16 mouse cellular contexts compared by ENCODE assay signal in genomic region chr6:142455314-142455996, GRCm38 (mm10). TPM values are rescaled to one million over a fixed set of nuclear protein-coding genes. Genes with fewer than 3 reads are reported as not detected.
DNase-seq lines count a peak whose midpoint lies in the region; ATAC-seq and TF ChIP-seq lines count a peak whose summit lies in the region.
"Had no signal": no experiment of that assay in that cellular context is flagged by ENCODE, and none has a peak within 500 bp of the region (broad histone marks: within the 10 kb centered on the region; RNA-seq: fewer than 3 reads in every experiment).

No protein-coding gene starts in this region.

- no peaks in the 10 kb centered on the region for H3K27me3 ChIP-seq in liver, embryonic 11.5 days (replicated peaks; ENCODE audit: control insufficient read depth, insufficient read depth, low read length)
- no peaks in the 10 kb centered on the region for H3K27me3 ChIP-seq in CH12.LX (replicated peaks)
- no peaks in the 10 kb centered on the region for H3K27me3 ChIP-seq in hindbrain, embryonic 12.5 days
- H3K27me3 ChIP-seq in limb, embryonic 10.5 days (ENCODE audit: low read depth, poor library complexity, severe bottlenecking), result no peaks in the 10 kb centered on the region
- H3K27me3 ChIP-seq: megakaryocyte, embryonic 14.5 days had no signal

- no peaks in the 10 kb centered on the region for H3K36me3 ChIP-seq in liver, embryonic 11.5 days (ENCODE audit: control insufficient read depth, insufficient read depth, low read length)
- H3K36me3 ChIP-seq in CH12.LX (replicated peaks in 1 of 2; ENCODE audit: control insufficient read depth in 1 of 2, insufficient read depth in 1 of 2, low read length in 1 of 2), result no peaks in the 10 kb centered on the region
- no peaks in the 10 kb centered on the region for H3K36me3 ChIP-seq in hindbrain, embryonic 12.5 days
- H3K36me3 ChIP-seq in limb, embryonic 10.5 days, result no peaks in the 10 kb centered on the region
- H3K36me3 ChIP-seq: G1E had no signal

- dilution Hi-C loops in CH12.LX (cut with MboI; ENCODE audit: extremely low pct_ligation_motif_present, extremely low pct_unique_long_range_greater_than_20kb, low sequenced_read_pairs), result no loop called here

- TF ChIP-seq CTCF in CH12.LX (conservative IDR thresholded peaks at IDR 0.05 in 1 of 2, IDR thresholded peaks at IDR 0.05 in 1 of 2; ENCODE audit: low read depth in 2 of 2, low read length in 2 of 2), result no peak

- no peak overlapping the region for H3K4me3 ChIP-seq in liver, embryonic 11.5 days (ENCODE audit: low read depth, low read length)
- no peak overlapping the region for H3K4me3 ChIP-seq in CH12.LX (replicated peaks in 1 of 3; ENCODE audit: low read depth in 2 of 3, low read length in 2 of 3, poor library complexity in 1 of 3)
- no peak overlapping the region for H3K4me3 ChIP-seq in hindbrain, embryonic 12.5 days
- H3K4me3 ChIP-seq in limb, embryonic 10.5 days, result no peak overlapping the region
- H3K4me3 ChIP-seq: megakaryocyte, embryonic 14.5 days had no signal

- DNase-seq in liver, embryonic 11.5 days (ENCODE audit: low spot score), result no peak
- DNase-seq in liver (no peak), CH12.LX (ENCODE audit: extremely low read depth) (peak; percentile 25), R1 (ENCODE audit: low read depth, low spot score) (peak; percentile 63)
- DNase-seq in limb, embryonic 10.5 days (ENCODE audit: low spot score), result no peak
- DNase-seq: cerebellum, postnatal 25 days; heart, postnatal 4 days; kidney, adult 8-10 months had no signal

- H3K4me2 ChIP-seq in liver, embryonic 11.5 days, result no peak overlapping the region
- no peak overlapping the region for H3K4me2 ChIP-seq in CH12.LX (ENCODE audit: insufficient read depth, low read depth, poor library complexity, severe bottlenecking)
- H3K4me2 ChIP-seq in hindbrain, embryonic 12.5 days (replicated peaks), result no peak overlapping the region

- H3K27ac ChIP-seq in liver, embryonic 11.5 days (ENCODE audit: low read depth, low read length), result no peak overlapping the region
- H3K27ac ChIP-seq in CH12.LX (ENCODE audit: insufficient read depth, low read depth), result no peak overlapping the region
- no peak overlapping the region for H3K27ac ChIP-seq in hindbrain, embryonic 12.5 days
- no peak overlapping the region for H3K27ac ChIP-seq in limb, embryonic 10.5 days

- no peak for TF ChIP-seq EP300 in CH12.LX (IDR thresholded peaks at IDR 0.05; ENCODE audit: low read length)

- no peak overlapping the region for H3K9ac ChIP-seq in liver, embryonic 11.5 days (ENCODE audit: low read depth, low read length)
- no peak overlapping the region for H3K9ac ChIP-seq in CH12.LX (ENCODE audit: insufficient read depth, low read depth)
- no peak overlapping the region for H3K9ac ChIP-seq in hindbrain, embryonic 12.5 days

- no peaks in the 10 kb centered on the region; the same call in 1 of the 2 replicates for H3K4me1 ChIP-seq in liver, embryonic 11.5 days (replicated peaks; ENCODE audit: control insufficient read depth, insufficient read depth, low read length)
- H3K4me1 ChIP-seq in CH12.LX (ENCODE audit: control insufficient read depth in 1 of 2, insufficient read depth in 2 of 2), result peaks cover 0 to 7% of the 10 kb centered on the region in 2 experiments; a peak in 1 of 4 replicates
- H3K4me1 ChIP-seq in hindbrain, embryonic 12.5 days, result peaks cover 10% of the 10 kb centered on the region
- H3K4me1 ChIP-seq in limb, embryonic 10.5 days, result no peaks in the 10 kb centered on the region
- H3K4me1 ChIP-seq: megakaryocyte, embryonic 14.5 days had no signal

- 0 out of 2 replicates have a peak, but pooled peaks have one; percentile 44 for ATAC-seq in liver, embryonic 11.5 days (replicated peaks; ENCODE audit: low FRiP score)
- peak; percentile 74 for ATAC-seq in megakaryocyte, adult 5-6 weeks (ENCODE audit: poor library complexity, severe bottlenecking)
- no peak for ATAC-seq in hindbrain, embryonic 12.5 days (ENCODE audit: low FRiP score)
- ATAC-seq: forebrain, embryonic 14.5 days had no signal

- no peak for TF ChIP-seq RAD21 in CH12.LX (IDR thresholded peaks at IDR 0.05; ENCODE audit: low read depth, low read length)

- H3K79me2 ChIP-seq in CH12.LX (replicated peaks; ENCODE audit: control insufficient read depth, extremely low read depth, insufficient read depth, poor library complexity, severe bottlenecking), result no peaks in the 10 kb centered on the region

- no peak for TF ChIP-seq POLR2A in CH12.LX (IDR thresholded peaks at IDR 0.05; ENCODE audit: low read depth, low read length)

- in situ Hi-C loops in CH12.LX (cut with MboI; ENCODE audit: low pct_ligation_motif_present, low pct_unique_long_range_greater_than_20kb, low sequenced_read_pairs), result no loop called here

- no peaks in the 10 kb centered on the region for H3K9me3 ChIP-seq in liver, embryonic 11.5 days (ENCODE audit: control insufficient read depth, low read length)
- no peaks in the 10 kb centered on the region for H3K9me3 ChIP-seq in CH12.LX (replicated peaks; ENCODE audit: low read length)
- no peaks in the 10 kb centered on the region for H3K9me3 ChIP-seq in hindbrain, embryonic 12.5 days (replicated peaks)
- no peaks in the 10 kb centered on the region for H3K9me3 ChIP-seq in limb, embryonic 10.5 days (replicated peaks)
- H3K9me3 ChIP-seq: G1E had no signal

- 64% methylated on average over 7 of the region's 7 CpGs for WGBS in liver, embryonic 11.5 days
- 71% methylated on average over 7 of the region's 7 CpGs for WGBS in hindbrain, embryonic 12.5 days
- 71% methylated on average over 7 of the region's 7 CpGs for WGBS in limb, embryonic 10.5 days

TF ChIP-seq in CH12.LX, 34 proteins besides CTCF, POLR2A, EP300 and RAD21:
- TF ChIP-seq ZKSCAN1 (IDR thresholded peaks at IDR 0.05; ENCODE audit: borderline replicate concordance, low read depth, low read length) (no peak), SMC3 (IDR thresholded peaks at IDR 0.05; ENCODE audit: low read depth, low read length) (no peak), POLR2AphosphoS2 (IDR thresholded peaks at IDR 0.05; ENCODE audit: low read depth, low read length) (no peak), USF1 (IDR thresholded peaks at IDR 0.05; ENCODE audit: low read depth, low read length) (no peak), GABPA (IDR thresholded peaks at IDR 0.05; ENCODE audit: insufficient replicate concordance, low read depth, low read length) (no peak), E2F4 (IDR thresholded peaks at IDR 0.05; ENCODE audit: insufficient replicate concordance, low read depth, low read length) (no peak), MXI1 (IDR thresholded peaks at IDR 0.05; ENCODE audit: low read depth, low read length) (no peak), CHD1 (IDR thresholded peaks at IDR 0.05; ENCODE audit: low read depth, low read length) (no peak), MEF2A (IDR thresholded peaks at IDR 0.05; ENCODE audit: borderline replicate concordance, low read depth, low read length) (no peak), PAX5 (IDR thresholded peaks at IDR 0.05; ENCODE audit: low read length) (no peak), TCF12 (IDR thresholded peaks at IDR 0.05; ENCODE audit: low read depth, low read length) (no peak), JUND (conservative IDR thresholded peaks at IDR 0.05; ENCODE audit: low read depth, low read length) (no peak), MAX (IDR thresholded peaks at IDR 0.05; ENCODE audit: low read length) (no peak), NELFE (IDR thresholded peaks at IDR 0.05; ENCODE audit: low read depth, low read length) (no peak)

RNA-seq across cellular contexts. Expression of gene Gys2, which starts 17.5 kb away (rescaled TPM):
- polyA plus RNA-seq in liver, embryonic 11.5 days (2014; fragmentation: Nextera tagmentation; extraction: Ambion mirVana), result 21.3 and 23.8 TPM in 2 replicates
- total RNA-seq in CH12.LX (2012; rRNA removed), result not detected in 2 replicates
- not detected in 2 replicates for total RNA-seq in CH12.LX (2014; rRNA removed)
- polyA plus RNA-seq in CH12.LX (2012; ENCODE audit: insufficient read length, low read depth), result not detected in 2 replicates
- not detected in 2 replicates for total RNA-seq in megakaryocyte, adult 5-6 weeks (2015)
- not detected in 2 replicates for total RNA-seq in megakaryocyte, adult 5-6 weeks (2017)
- polyA plus RNA-seq in hindbrain, embryonic 12.5 days (2016; fragmentation: Nextera tagmentation; extraction: Ambion mirVana), result 0.50 TPM in 1 of 2 replicates, not detected in the other
- polyA plus RNA-seq in limb, embryonic 10.5 days (2016; fragmentation: Nextera tagmentation; extraction: Ambion mirVana), result not detected in 2 replicates
- total RNA-seq: G1E; heart, postnatal 4 days; left cerebral cortex, adult 8-10 months had no signal
- polyA plus RNA-seq: embryonic facial prominence, embryonic 14.5 days; forebrain, embryonic 14.5 days; G1E had no signal

RNA-seq across cellular contexts. Expression of gene Spx, which starts 42.2 kb away (rescaled TPM):
- polyA plus RNA-seq in liver, embryonic 11.5 days (2014; fragmentation: Nextera tagmentation; extraction: Ambion mirVana), result 0.26 and 0.29 TPM in 2 replicates
- 0.17 TPM in 1 of 2 replicates, not detected in the other for total RNA-seq in CH12.LX (2012; rRNA removed)
- total RNA-seq in CH12.LX (2014; rRNA removed), result 0.22 and 0.51 TPM in 2 replicates
- polyA plus RNA-seq in CH12.LX (2012; ENCODE audit: insufficient read length, low read depth), result 0.16 TPM in 1 of 2 replicates, not detected in the other
- not detected in 2 replicates for total RNA-seq in megakaryocyte, adult 5-6 weeks (2015)
- total RNA-seq in megakaryocyte, adult 5-6 weeks (2017), result 0.26 TPM in 1 of 2 replicates, not detected in the other
- polyA plus RNA-seq in hindbrain, embryonic 12.5 days (2016; fragmentation: Nextera tagmentation; extraction: Ambion mirVana), result 2.9 and 6.9 TPM in 2 replicates
- polyA plus RNA-seq in limb, embryonic 10.5 days (2016; fragmentation: Nextera tagmentation; extraction: Ambion mirVana), result 0.54 and 0.78 TPM in 2 replicates
- total RNA-seq: heart, postnatal 4 days; liver, adult 2 months had no signal
- polyA plus RNA-seq: G1E; liver, adult 2 months had no signal

RNA-seq across cellular contexts. Expression of gene Ldhb, which starts 52.3 kb away (rescaled TPM):
- 130 and 135 TPM in 2 replicates for polyA plus RNA-seq in liver, embryonic 11.5 days (2014; fragmentation: Nextera tagmentation; extraction: Ambion mirVana)
- total RNA-seq in CH12.LX (2012; rRNA removed) (0.25 TPM in 1 of 2 replicates, not detected in the other), CH12.LX (2014; rRNA removed) (0.59 TPM in 1 of 2 replicates, not detected in the other)
- polyA plus RNA-seq in CH12.LX (2012; ENCODE audit: insufficient read length, low read depth), result not detected in 2 replicates
- 38.8 and 41.7 TPM in 2 replicates for total RNA-seq in megakaryocyte, adult 5-6 weeks (2015)
- 26.8 and 28.5 TPM in 2 replicates for total RNA-seq in megakaryocyte, adult 5-6 weeks (2017)
- 385 and 413 TPM in 2 replicates for polyA plus RNA-seq in hindbrain, embryonic 12.5 days (2016; fragmentation: Nextera tagmentation; extraction: Ambion mirVana)
- 408 and 535 TPM in 2 replicates for polyA plus RNA-seq in limb, embryonic 10.5 days (2016; fragmentation: Nextera tagmentation; extraction: Ambion mirVana)
- total RNA-seq: G1E had no signal
- polyA plus RNA-seq: G1E had no signal

Comparison
In these comparisons a context has a peak if more than half of its experiments do, and no peak if none do; other contexts are left out.
1. DNase-seq: peak in CH12.LX (single experiment) and R1 (single experiment); none in liver, embryonic 11.5 days (single experiment), liver (single experiment) and limb, embryonic 10.5 days (single experiment).
2. RNA of gene Gys2, which starts 17.5 kb away (polyA plus RNA-seq): 21.3 to 23.8 TPM in liver, embryonic 11.5 days; not detected in CH12.LX, 0.50 TPM in hindbrain, embryonic 12.5 days and not detected in limb, embryonic 10.5 days; every median in the first group is over 10 times any median in the second.
3. RNA of gene Ldhb, which starts 52.3 kb away (polyA plus RNA-seq): 408 to 535 TPM in limb, embryonic 10.5 days, 385 to 413 TPM in hindbrain, embryonic 12.5 days and 130 to 135 TPM in liver, embryonic 11.5 days; not detected in CH12.LX; every median in the first group is over 10 times any median in the second.